Mouse (Mus musculus): ENCODE measurements around the gene Alyref2. TPM values are rescaled to one million over a fixed set of nuclear protein-coding genes. Genes with fewer than 3 reads are reported as not detected.
"Not testable (repeated sequence)": the region's sequence is repeated elsewhere in the genome, so short reads cannot be mapped to it uniquely, and the experiment has no call there.

Alyref2 gene
- total RNA-seq (2021): 1 to 10 TPM; 4.8 to 5.3 TPM
- long read RNA-seq, experiment 1, partial matches to known transcripts: 0 of 2 reads
- long read RNA-seq, experiment 1, other reads (novel, unspliced or antisense): 0 of 2 reads
- long read RNA-seq, experiment 2, partial matches to known transcripts: 0 of 2 reads
- long read RNA-seq, experiment 2, other reads (novel, unspliced or antisense): 0 of 2 reads

GRCm38 (mm10) chr1:171503250-171503591 is at the start of gene Alyref2:
Gene Alyref2, plus strand, starts transcription at chr1:171503478.
- intact Hi-C loops (cut with DNase I): loop anchor here (1.0 to 5.0 kb wide), 3 partner anchors 64 to 154 kb away; partner anchors contain the start of gene Klhdc9
- DNase-seq (ENCODE audit: low spot score in 2 of 2): peak; percentile 95 to 98

- DNase-seq (ENCODE audit: low spot score in 2 of 2): no peak
- intact Hi-C loops (cut with DNase I): no loop called here
Observed at GRCm38 (mm10) chr1:171454926-171455325, 48.4 kb upstream of the Alyref2 start.

DNA sequence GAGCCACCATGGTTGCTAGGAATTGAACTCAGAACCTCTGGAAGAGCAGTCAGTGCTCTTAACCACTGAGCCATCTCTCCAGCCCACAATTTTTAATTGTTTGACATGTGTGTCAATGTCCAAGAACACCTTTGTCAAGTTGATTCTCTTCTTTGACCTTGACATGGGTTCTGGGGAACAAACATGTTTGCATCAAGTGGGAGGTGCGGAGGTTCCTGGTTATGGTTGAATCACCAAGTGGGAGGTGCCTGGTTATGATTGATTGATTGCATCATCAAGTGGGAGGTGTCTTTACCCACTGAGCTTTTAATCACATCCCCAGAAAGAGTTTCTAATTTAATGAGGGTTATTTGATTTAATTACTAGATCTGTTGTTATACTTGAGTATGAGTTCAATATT is 45.7 kb upstream of the Alyref2 start:
- intact Hi-C loops (cut with DNase I): no loop called here

GRCm38 (mm10) chr1:171459791-171460190 is 43.5 kb upstream of the Alyref2 start:
- intact Hi-C loops (cut with DNase I): no loop called here

More for the DNA sequence above, 45.7 kb upstream of the Alyref2 start:
- no peak for DNase-seq (ENCODE audit: low spot score in 2 of 2)

DNA sequence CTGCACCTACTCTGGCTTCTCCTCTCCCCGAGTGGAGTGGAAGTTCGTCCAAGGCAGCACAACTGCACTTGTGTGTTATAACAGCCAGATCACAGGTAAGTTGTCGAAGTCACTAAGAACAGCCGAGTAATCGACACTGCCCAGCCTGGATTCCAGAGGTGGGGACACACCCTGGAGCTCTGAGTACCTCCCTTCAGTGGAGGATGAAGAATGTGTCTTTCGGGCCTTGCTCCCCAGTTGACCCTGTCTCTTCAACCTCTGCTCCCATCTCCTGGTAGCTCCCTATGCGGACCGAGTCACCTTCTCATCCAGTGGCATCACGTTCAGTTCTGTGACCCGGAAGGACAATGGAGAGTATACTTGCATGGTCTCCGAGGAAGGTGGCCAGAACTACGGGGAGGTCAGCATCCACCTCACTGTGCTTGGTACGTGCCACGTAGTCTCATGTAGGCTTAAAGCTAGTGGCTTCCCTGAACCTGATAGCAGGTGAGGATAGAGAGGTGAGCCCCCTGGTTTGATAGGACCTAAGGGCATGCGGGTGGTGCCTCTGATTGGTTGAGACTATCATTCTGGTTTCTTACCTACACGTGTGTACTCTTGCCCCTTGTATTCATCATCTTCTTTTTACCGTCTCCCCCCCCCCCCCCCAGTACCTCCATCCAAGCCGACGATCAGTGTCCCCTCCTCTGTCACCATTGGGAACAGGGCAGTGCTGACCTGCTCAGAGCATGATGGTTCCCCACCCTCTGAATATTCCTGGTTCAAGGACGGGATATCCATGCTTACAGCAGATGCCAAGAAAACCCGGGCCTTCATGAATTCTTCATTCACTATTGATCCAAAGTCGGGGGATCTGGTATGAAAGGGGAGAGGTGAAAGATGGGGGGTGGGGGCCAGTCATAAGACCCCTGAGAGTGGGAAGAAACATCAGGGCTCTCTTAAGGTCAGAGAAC is 42.5 kb upstream of the Alyref2 start:
- no peak for DNase-seq (ENCODE audit: low spot score in 2 of 2)
- intact Hi-C loops (cut with DNase I): no loop called here

More at GRCm38 (mm10) chr1:171459791-171460190, 43.5 kb upstream of the Alyref2 start:
- peak in 1 of 2 experiments; percentile 31 for DNase-seq (ENCODE audit: low spot score in 2 of 2)

DNA sequence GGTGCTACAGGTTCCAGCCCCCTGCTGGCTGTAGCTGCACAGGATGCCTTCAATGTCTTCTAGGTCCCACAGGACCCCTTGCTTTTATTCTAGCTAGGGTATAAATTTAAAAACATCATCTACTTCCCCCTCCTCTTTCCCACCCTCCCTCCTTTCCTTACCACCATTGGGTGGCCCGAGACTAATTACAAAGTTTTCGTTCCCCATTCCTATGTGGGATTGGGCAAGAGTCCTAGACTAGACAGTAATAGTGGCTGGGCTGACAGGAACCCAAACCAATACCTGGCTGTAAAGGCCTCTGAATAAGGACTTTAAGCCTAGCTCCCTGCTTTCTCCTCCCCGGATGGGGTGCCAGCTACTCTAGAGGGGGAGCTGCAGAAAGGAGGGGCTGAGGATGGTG is 40.1 kb upstream of the Alyref2 start:
- DNase-seq (ENCODE audit: low spot score in 2 of 2): no peak
- intact Hi-C loops (cut with DNase I): no loop called here

DNA sequence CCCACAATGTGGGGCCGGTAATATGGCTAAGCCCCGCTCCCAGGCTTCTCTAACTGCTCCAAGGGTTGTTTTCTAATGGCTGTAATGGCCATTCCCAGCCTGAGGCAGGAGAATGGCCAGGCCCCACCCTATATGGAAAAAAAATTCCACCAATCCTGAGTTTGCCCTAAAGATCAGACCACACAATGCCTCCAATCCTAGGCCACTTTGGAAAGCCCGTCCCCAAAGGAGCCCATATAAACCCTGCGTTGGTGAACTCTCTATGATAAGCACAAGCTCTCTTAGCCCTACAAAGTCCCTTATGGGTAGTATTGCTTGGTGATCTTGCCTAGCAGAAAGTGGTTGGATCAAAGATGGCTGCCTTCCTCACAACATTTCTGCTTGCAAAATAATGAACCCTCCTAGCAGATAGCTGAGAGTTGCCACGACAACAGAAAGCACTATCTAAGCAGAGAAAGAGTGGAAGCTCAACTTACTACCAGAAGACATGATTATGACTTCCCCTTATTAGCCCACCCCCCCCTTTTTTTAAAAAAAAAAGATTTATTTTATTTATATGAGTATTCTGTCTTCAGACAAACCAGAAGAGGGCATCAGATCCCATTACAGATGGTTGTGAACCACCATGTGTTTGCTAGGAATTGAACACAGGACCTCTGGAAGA is 37.4 kb upstream of the Alyref2 start:
- intact Hi-C loops (cut with DNase I): no loop called here
- DNase-seq (ENCODE audit: low spot score in 2 of 2): no peak

- intact Hi-C loops (cut with DNase I): no loop called here
- no peak for DNase-seq (ENCODE audit: low spot score in 2 of 2)
Observed at GRCm38 (mm10) chr1:171466565-171466964, 36.7 kb upstream of the Alyref2 start.

DNA sequence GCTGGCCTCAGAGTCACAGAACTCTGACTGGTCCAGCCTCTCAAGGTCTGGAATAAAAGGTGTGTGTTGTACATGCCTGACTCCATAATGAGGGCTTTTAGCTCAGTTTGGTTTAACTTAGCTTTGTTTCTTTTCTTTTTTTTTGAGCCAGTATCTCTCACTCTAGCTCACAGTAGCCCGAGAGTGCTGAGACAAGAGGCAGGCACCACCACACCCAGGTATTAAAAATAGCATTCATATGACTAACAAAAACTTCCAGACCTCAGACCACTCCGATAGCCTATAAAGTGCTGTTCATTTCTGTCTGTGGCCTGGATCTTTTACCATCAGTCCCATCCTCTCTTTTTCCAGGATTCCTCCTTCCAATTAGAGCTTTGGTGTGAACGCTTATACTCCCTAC is 33.6 kb upstream of the Alyref2 start:
- intact Hi-C loops (cut with DNase I): no loop called here
- DNase-seq (ENCODE audit: low spot score in 2 of 2): no peak

GRCm38 (mm10) chr1:171470371-171470871 is 32.9 kb upstream of the Alyref2 start:
- peak; percentile 40 to 74 for DNase-seq (ENCODE audit: low spot score in 2 of 2)
- intact Hi-C loops (cut with DNase I): no loop called here

GRCm38 (mm10) chr1:171470896-171471295 is 32.4 kb upstream of the Alyref2 start:
- no peak for DNase-seq (ENCODE audit: low spot score in 2 of 2)
- intact Hi-C loops (cut with DNase I): no loop called here

DNA sequence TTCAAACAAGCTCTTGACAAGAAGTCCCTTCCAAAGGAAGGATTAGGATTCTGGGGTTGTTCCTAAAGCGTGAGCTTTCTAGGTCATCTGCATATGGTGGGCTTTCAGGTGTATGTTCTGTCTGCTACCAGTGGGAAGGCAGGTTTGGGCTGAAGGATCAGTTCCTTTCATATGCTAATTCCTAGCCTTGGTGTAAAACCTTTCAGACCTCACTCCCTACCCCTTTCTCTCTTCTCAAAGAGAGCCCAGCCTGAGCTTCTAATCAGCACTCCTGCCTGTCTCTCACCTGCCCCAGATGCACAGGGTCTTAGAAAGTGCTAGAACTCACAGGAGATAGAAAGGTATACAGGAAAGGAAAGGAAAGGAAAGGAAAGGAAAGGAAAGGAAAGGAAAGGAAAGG is 31.8 kb upstream of the Alyref2 start:
- no peak for DNase-seq (ENCODE audit: low spot score in 2 of 2)
- intact Hi-C loops (cut with DNase I): no loop called here

DNA sequence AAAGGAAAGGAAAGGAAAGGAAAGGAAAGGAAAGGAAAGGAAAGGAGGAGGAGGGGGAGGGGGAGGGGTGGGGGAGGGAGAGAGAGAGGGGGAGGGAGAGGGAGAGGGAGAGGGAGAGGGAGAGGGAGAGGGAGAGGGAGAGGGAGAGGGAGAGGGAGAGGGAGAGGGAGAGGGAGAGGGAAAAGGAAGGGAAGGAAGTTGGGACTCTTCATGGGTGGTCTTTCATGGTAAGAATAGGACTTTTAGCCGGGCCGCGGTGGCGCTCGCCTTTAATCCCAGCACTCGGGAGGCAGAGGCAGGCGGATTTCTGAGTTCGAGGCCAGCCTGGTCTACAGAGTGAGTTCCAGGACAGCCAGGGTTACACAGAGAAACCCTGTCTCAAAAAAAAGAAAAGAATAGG is 31.3 kb upstream of the Alyref2 start:
- intact Hi-C loops (cut with DNase I); DNase-seq (ENCODE audit: low spot score in 2 of 2): not testable (repeated sequence)

GRCm38 (mm10) chr1:171473506-171473905 is 29.8 kb upstream of the Alyref2 start:
- intact Hi-C loops (cut with DNase I): no loop called here
- DNase-seq (ENCODE audit: low spot score in 2 of 2): no peak

DNA sequence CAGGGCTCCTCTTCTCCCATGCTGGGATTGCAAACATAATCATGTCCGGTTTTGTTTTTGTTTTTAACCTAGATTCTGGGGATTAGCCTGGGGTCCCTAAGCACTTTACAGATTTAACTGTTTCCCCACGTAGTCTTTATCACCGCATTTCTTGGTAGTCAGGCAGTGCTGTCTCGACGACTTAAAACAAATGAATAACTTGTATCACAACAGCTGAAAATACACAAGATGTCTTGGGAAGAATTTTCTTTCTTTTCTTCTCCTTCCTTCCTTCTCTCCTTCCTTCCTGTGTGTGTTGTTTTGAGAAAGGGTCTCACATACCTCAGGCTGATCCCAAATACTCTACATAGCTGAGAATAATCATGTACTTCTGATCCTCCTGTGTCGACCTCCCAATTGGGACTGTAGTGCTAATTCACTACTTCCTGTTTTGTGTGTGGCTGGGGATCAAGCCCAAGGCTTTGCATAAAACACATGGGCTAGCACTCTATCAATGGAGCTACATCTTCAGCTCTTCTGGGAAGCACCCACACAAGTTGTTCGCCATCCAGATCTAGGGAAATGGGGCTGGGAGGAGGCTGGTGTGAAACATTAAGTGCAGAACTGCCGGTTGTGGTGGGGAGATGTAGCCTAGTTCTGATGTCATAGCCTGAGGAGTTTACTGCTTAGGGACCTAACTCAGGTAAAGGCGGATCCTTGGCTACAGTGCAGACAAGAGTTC is 29.2 kb upstream of the Alyref2 start:
- intact Hi-C loops (cut with DNase I): no loop called here
- no peak for DNase-seq (ENCODE audit: low spot score in 2 of 2)

- DNase-seq (ENCODE audit: low spot score in 2 of 2): no peak
- intact Hi-C loops (cut with DNase I): loop anchor here (5.0 kb wide), 1 partner anchor 100 kb away; no protein-coding TSS in a partner anchor
Observed at GRCm38 (mm10) chr1:171477123-171477522, 26.2 kb upstream of the Alyref2 start.

DNA sequence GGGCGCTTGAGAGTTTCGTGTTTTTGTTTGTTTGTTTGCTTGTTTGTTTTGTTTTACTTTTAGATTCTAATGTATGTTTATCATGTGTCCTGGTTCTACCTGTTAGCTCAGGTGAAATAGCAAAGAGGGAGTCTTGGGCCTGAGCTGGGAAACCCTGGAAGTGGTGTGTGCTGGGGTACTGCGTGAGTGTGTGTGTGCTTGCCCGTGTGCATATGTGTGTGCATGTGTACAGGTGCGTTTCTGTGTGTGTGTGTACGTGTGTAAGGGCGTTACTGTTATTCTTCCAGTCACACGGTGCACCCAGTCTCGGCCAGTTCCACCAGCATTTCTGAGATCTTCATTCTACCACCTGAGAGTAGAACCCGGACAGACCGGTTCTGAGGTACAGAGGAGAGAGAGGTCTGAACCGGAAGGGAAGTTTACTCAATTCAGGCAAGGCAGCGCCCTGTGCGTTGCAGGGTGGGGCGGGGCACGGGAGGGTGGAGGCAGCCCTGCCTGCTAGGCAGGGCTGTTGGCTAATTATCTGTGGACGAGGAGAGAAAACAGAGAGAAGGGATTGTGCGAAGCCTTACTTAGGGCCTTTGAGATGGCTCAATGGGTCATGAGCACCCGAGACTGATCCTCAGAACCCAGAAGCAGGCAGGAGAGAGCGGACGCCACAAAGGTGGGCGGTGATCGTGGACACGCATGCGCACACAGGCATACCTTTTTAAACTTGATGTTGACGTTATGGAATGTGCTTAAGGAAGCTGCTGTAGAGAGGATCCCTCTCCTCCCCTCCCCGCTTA is 25.3 kb upstream of the Alyref2 start:
- intact Hi-C loops (cut with DNase I): loop anchor here (2.0 to 5.0 kb wide), 2 partner anchors 101 to 117 kb away; partner anchors contain the start of gene Klhdc9
- DNase-seq (ENCODE audit: low spot score in 2 of 2): no peak

- DNase-seq (ENCODE audit: low spot score in 2 of 2): peak; percentile 83 to 84
- intact Hi-C loops (cut with DNase I): loop anchor here (2.0 to 5.0 kb wide), 2 partner anchors 102 to 118 kb away; partner anchors contain the start of gene Klhdc9
Observed at GRCm38 (mm10) chr1:171478968-171479367, 24.3 kb upstream of the Alyref2 start.
